ENCODE assay signal across 8 mouse cellular contexts in genomic region chr9:79717836-79718475, GRCm38 (mm10). TPM values are rescaled to one million over a fixed set of nuclear protein-coding genes. Genes with fewer than 3 reads are reported as not detected.
DNase-seq lines count a peak whose midpoint lies in the region; ATAC-seq and TF ChIP-seq lines count a peak whose summit lies in the region.

No protein-coding gene starts in this region.

- in situ Hi-C loops in ES-E14 (cut with MboI; ENCODE audit: low sequenced_read_pairs in 2 of 2, unreplicated experiment in 2 of 2): loop anchor here (5.0 to 25.0 kb wide), 3 partner anchors 671 to 946 kb away; no protein-coding TSS in a partner anchor

- H3K4me1 ChIP-seq in heart, embryonic 10.5 days: peaks cover 49% of the 10 kb centered on the region
- no peaks in the 10 kb centered on the region for H3K4me1 ChIP-seq in ES-E14 (ENCODE audit: control insufficient read depth in 2 of 2, insufficient read depth in 2 of 2, low read length in 2 of 2, poor library complexity in 1 of 2)
- peaks cover 62% of the 10 kb centered on the region for H3K4me1 ChIP-seq in forebrain, embryonic 10.5 days
- peaks cover 22% of the 10 kb centered on the region for H3K4me1 ChIP-seq in intestine, embryonic 16.5 days (ENCODE audit: control insufficient read depth, insufficient read depth, low read length)
- peaks cover 54% of the 10 kb centered on the region for H3K4me1 ChIP-seq in midbrain, embryonic 10.5 days

- H3K4me3 ChIP-seq in heart, embryonic 10.5 days: peak overlapping the region; percentile 75
- H3K4me3 ChIP-seq in ES-E14 (ENCODE audit: insufficient read depth in 1 of 2, low read depth in 1 of 2, low read length in 2 of 2, poor library complexity in 1 of 2, severe bottlenecking in 1 of 2): peak overlapping the region; percentile 59 to 65; a peak in 3 of 4 replicates
- H3K4me3 ChIP-seq in forebrain, embryonic 10.5 days: peak overlapping the region; percentile 65
- H3K4me3 ChIP-seq in intestine, embryonic 16.5 days (ENCODE audit: low read length): peak overlapping the region; percentile 64
- H3K4me3 ChIP-seq in midbrain, embryonic 10.5 days: peak overlapping the region; percentile 67

- H3K9me3 ChIP-seq in heart, embryonic 10.5 days: peaks cover 4% of the 10 kb centered on the region; the same call in 1 of the 2 replicates
- H3K9me3 ChIP-seq in ES-E14 (ENCODE audit: control insufficient read depth, insufficient read depth, low read depth, low read length): no peaks in the 10 kb centered on the region
- H3K9me3 ChIP-seq in forebrain, embryonic 10.5 days: peaks cover 4% of the 10 kb centered on the region; the same call in 1 of the 2 replicates
- H3K9me3 ChIP-seq in intestine, embryonic 16.5 days (ENCODE audit: control insufficient read depth, low read length): no peaks in the 10 kb centered on the region
- peaks cover 6% of the 10 kb centered on the region; the same call in 1 of the 2 replicates for H3K9me3 ChIP-seq in midbrain, embryonic 10.5 days (replicated peaks)

- H3K36me3 ChIP-seq in heart, embryonic 10.5 days: no peaks in the 10 kb centered on the region
- H3K36me3 ChIP-seq in ES-E14 (ENCODE audit: control insufficient read depth, insufficient read depth, low read length, poor library complexity, severe bottlenecking): no peaks in the 10 kb centered on the region
- H3K36me3 ChIP-seq in forebrain, embryonic 10.5 days (replicated peaks): no peaks in the 10 kb centered on the region
- H3K36me3 ChIP-seq in intestine, embryonic 16.5 days (ENCODE audit: control insufficient read depth, insufficient read depth, low read length): no peaks in the 10 kb centered on the region
- H3K36me3 ChIP-seq in midbrain, embryonic 10.5 days: no peaks in the 10 kb centered on the region

- no peak for DNase-seq in heart, embryonic 10.5 days (ENCODE audit: low spot score)
- no peak for DNase-seq in heart, adult 8-10 months (ENCODE audit: low spot score)
- DNase-seq in ES-E14 (ENCODE audit: low read depth, low spot score): no peak
- DNase-seq in forebrain, embryonic 10.5 days (ENCODE audit: extremely low spot score, low spot score): peak; percentile 49
- DNase-seq in midbrain, embryonic 10.5 days (ENCODE audit: low spot score): peak; percentile 53
- DNase-seq in testis, postnatal 10 days (ENCODE audit: low spot score): peak; percentile 67
- no peak for DNase-seq in thymus, adult 18-20 months

- WGBS in heart, embryonic 10.5 days: 1% methylated on average over 22 of the region's 22 CpGs
- 2% methylated on average over 22 of the region's 22 CpGs for WGBS in forebrain, embryonic 10.5 days
- WGBS in intestine, embryonic 16.5 days: 2% methylated on average over 22 of the region's 22 CpGs
- under 1% methylated on average over 22 of the region's 22 CpGs for WGBS in midbrain, embryonic 10.5 days

- H3K27ac ChIP-seq in heart, embryonic 10.5 days: peak overlapping the region; percentile 86
- no peak overlapping the region for H3K27ac ChIP-seq in ES-E14 (ENCODE audit: insufficient read depth, low read depth, low read length, poor library complexity, severe bottlenecking)
- peak overlapping the region; percentile 83 for H3K27ac ChIP-seq in forebrain, embryonic 10.5 days
- peak overlapping the region; percentile 83 for H3K27ac ChIP-seq in intestine, embryonic 16.5 days (ENCODE audit: low read length)
- H3K27ac ChIP-seq in midbrain, embryonic 10.5 days (replicated peaks): peak overlapping the region; percentile 71

- H3K4me2 ChIP-seq in intestine, embryonic 16.5 days (ENCODE audit: low read depth, low read length): peak overlapping the region; percentile 86

- H3K9ac ChIP-seq in ES-E14 (ENCODE audit: insufficient read depth, low read depth, low read length, poor library complexity, severe bottlenecking): 0 out of 2 replicates have a peak overlapping the region, but pooled peaks have one; percentile 32
- H3K9ac ChIP-seq in intestine, embryonic 16.5 days (ENCODE audit: low read depth, low read length): peak overlapping the region; percentile 76

- H3K27me3 ChIP-seq in heart, embryonic 10.5 days (ENCODE audit: insufficient read depth, poor library complexity, severe bottlenecking): peaks cover 39% of the 10 kb centered on the region
- H3K27me3 ChIP-seq in forebrain, embryonic 10.5 days (ENCODE audit: poor library complexity, severe bottlenecking): peaks cover 89% of the 10 kb centered on the region
- H3K27me3 ChIP-seq in intestine, embryonic 16.5 days (replicated peaks; ENCODE audit: control insufficient read depth, insufficient read depth, low read length): peaks cover 34% of the 10 kb centered on the region
- H3K27me3 ChIP-seq in midbrain, embryonic 10.5 days (ENCODE audit: low read depth, poor library complexity, severe bottlenecking): peaks cover 65% of the 10 kb centered on the region

- no peak for ATAC-seq in intestine, embryonic 16.5 days

TF ChIP-seq in ES-E14, 5 proteins besides CTCF, POLR2A, EP300 and RAD21:
- TF ChIP-seq ZNF384 (IDR thresholded peaks at IDR 0.05; ENCODE audit: low read depth, low read length) (no peak), CHD2 (IDR thresholded peaks at IDR 0.05; ENCODE audit: low read depth, low read length) (no peak), HCFC1 (IDR thresholded peaks at IDR 0.05; ENCODE audit: borderline replicate concordance, insufficient read depth, low read length) (no peak), MAFK (IDR thresholded peaks at IDR 0.05; ENCODE audit: insufficient read depth, low read depth, low read length) (no peak), ZC3H11A (IDR thresholded peaks at IDR 0.05; ENCODE audit: borderline replicate concordance, low read depth, low read length) (no peak)

RNA-seq across cellular contexts. Expression of gene Col12a1, which starts 0.7 kb away (rescaled TPM):
- polyA plus RNA-seq in heart, embryonic 10.5 days (2016; fragmentation: Nextera tagmentation; extraction: Ambion mirVana): 8.3 and 11.1 TPM in 2 replicates
- total RNA-seq in heart, adult 8-10 months (2022): 1 to 10 TPM in 1 of 4 experiments, under 1 TPM in 3; 0.47 to 1.4 (median 0.74) TPM
- 3.9 and 14.5 TPM in 2 replicates for total RNA-seq in ES-E14 (2012; rRNA removed)
- 6.7 and 7.4 TPM in 2 replicates for polyA plus RNA-seq in forebrain, embryonic 10.5 days (2016; fragmentation: Nextera tagmentation; extraction: Ambion mirVana)
- 25.4 and 25.9 TPM in 2 replicates for polyA plus RNA-seq in intestine, embryonic 16.5 days (2015; fragmentation: Nextera tagmentation; extraction: Ambion mirVana)
- polyA plus RNA-seq in midbrain, embryonic 10.5 days (2016; fragmentation: Nextera tagmentation; extraction: Ambion mirVana): 3.8 and 7.5 TPM in 2 replicates

RNA-seq across cellular contexts. Expression of gene Cox7a2, which starts 41.7 kb away (rescaled TPM):
- polyA plus RNA-seq in heart, embryonic 10.5 days (2016; fragmentation: Nextera tagmentation; extraction: Ambion mirVana): 869 and 1,151 TPM in 2 replicates
- total RNA-seq in heart, adult 8-10 months (2022): 1,000 to 10,000 TPM in 2 of 4 experiments, 100 to 1,000 TPM in 2; 847 to 1,031 (median 927) TPM
- 300 and 318 TPM in 2 replicates for total RNA-seq in ES-E14 (2012; rRNA removed)
- polyA plus RNA-seq in forebrain, embryonic 10.5 days (2016; fragmentation: Nextera tagmentation; extraction: Ambion mirVana): 626 and 635 TPM in 2 replicates
- polyA plus RNA-seq in intestine, embryonic 16.5 days (2015; fragmentation: Nextera tagmentation; extraction: Ambion mirVana): 950 and 971 TPM in 2 replicates
- polyA plus RNA-seq in midbrain, embryonic 10.5 days (2016; fragmentation: Nextera tagmentation; extraction: Ambion mirVana): 615 and 670 TPM in 2 replicates

Comparison
In these comparisons a context has a peak if more than half of its experiments do, and no peak if none do; other contexts are left out.
1. DNase-seq: peak in forebrain, embryonic 10.5 days (single experiment), midbrain, embryonic 10.5 days (single experiment) and testis, postnatal 10 days (single experiment); none in heart, embryonic 10.5 days (single experiment), heart, adult 8-10 months (single experiment), ES-E14 (single experiment) and thymus, adult 18-20 months (0 of 2).
2. Peak in every context shown above with its lines, with median percentiles within 50 percentile points of each other: H3K4me3 ChIP-seq.